Mouse (Mus musculus) gastrocnemius, postnatal 36 days (tissue): ENCODE results near the gene Fam166b. TPM values are rescaled to one million over a fixed set of nuclear protein-coding genes. Genes with fewer than 3 reads are reported as not detected.

Source experiments
- DNase-seq, 2 experiments: peaks; one replicate each; pipeline ENCODE4 v3.0.0; 2022
- intact Hi-C: fragments of 180-260 bp; cut with DNase I; formaldehyde crosslinking; loops from one replicate; pipeline ENCODE4 v1.15.1; 2025
- total RNA-seq, 2 experiments: library from RNA; stranded (reverse); gene quantifications; 2 replicates each; pipeline ENCODE4 v1.2.3; 2021

Fam166b gene
- total RNA-seq, 2 experiments from 2014 or later = not detected

- no peak for DNase-seq
- intact Hi-C loops = no loop called here
Measured at GRCm38 (mm10) chr4:43407071-43407920, 21.6 kb downstream of the Fam166b start.

DNA sequence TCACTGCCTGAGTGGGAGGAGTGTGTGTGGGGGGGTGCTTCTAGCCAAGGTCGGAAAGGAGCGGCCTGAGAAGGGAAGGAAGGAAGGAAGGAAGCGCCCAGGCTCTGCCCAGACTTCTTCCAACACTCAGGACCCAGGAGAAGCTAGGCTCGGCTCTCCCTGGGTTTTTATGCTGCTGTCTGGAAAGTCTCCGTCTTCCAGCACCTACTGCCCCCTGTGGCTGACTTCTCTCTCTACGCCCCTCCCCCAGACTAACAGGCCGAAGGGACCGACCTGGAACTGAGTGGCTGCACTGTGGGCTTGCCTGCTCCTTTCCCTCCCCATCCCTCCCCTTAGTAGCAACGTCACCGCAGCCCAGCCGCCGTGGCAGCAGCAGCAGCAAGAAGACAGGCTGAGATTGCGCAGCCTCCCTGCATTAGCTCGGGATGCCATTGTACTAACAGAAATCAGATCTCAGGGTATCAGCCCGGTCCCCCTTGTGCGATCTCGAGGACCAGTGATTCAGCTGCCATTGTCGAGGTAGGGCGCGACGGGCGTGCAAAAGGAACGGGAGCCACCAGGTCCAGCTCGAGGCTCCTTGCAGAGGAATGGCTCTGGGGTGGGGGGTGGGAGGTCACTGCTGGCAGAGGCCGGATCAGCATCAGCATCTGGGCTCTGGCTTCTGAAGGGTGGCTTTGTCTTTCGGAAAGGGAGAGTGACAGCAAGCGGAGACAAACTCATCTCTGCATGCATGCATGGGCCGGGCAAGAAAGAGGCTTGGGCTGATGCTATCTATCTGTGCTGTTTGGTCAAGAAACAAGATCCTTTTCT is 22.6 kb downstream of the Fam166b start:
- DNase-seq = peak; percentile 58 to 80
- intact Hi-C loops = no loop called here

- DNase-seq = no peak
- intact Hi-C loops = no loop called here
Measured at GRCm38 (mm10) chr4:43404697-43405096, 24.2 kb downstream of the Fam166b start.

DNA sequence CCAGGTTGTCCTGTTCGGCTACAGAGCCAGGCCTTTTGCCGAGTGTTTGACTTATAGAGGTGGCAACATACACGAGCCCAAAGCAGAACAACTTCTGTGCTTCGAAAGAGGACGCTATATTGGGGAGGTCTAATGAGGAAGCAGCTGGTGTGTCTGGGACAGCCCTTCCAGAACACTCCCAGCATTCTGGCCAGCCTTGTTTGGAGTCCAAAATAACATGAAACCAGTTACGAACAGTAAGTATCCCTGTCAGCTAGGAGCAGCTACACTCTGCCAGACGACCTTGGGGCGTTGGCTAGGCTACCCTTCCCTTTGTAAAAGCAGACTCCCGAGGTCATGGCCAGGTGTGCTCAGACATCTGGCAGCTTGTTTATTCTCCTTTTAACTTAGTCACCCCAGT is 26.7 kb downstream of the Fam166b start:
- intact Hi-C loops = no loop called here
- no peak for DNase-seq

- intact Hi-C loops = no loop called here
- DNase-seq = no peak
Measured at GRCm38 (mm10) chr4:43401486-43401885, 27.4 kb downstream of the Fam166b start.

GRCm38 (mm10) chr4:43400976-43401375 is 28.0 kb downstream of the Fam166b start:
- no peak for DNase-seq
- intact Hi-C loops = no loop called here

- DNase-seq = peak in 1 of 2 experiments; percentile 52
Measured at GRCm38 (mm10) chr4:43399391-43400131, 29.4 kb downstream of the Fam166b start.

DNA sequence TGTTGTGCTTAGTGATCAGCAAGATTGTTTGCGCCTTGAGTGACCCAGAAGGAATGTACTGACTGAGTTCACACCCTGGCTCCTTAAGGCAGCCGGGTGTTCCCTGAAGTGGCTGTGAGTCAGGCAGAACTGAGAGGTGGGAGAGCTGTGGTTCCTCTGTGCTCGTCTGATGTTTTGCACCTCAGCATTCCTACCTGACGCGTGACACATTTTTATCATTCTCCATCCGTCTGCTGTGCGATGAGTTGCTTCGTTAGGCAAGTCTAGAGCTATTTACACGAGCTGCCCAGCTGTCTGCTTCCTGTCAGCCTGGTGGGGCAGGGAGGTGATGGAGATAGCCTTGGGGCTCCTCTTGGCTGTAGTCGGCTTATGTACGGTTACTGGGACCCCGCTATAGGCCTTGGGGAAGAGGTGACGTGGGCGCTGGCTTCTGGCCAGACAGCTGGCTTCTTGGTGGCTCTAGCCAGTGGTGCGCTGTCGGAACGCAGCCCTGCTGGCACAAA is 30.1 kb downstream of the Fam166b start:
- DNase-seq = peak; percentile 61 to 63
- intact Hi-C loops = no loop called here

More at GRCm38 (mm10) chr4:43399391-43400131, 29.4 kb downstream of the Fam166b start:
- intact Hi-C loops = no loop called here

- intact Hi-C loops = no loop called here
Measured at GRCm38 (mm10) chr4:43398014-43398413, 30.9 kb downstream of the Fam166b start.

DNA sequence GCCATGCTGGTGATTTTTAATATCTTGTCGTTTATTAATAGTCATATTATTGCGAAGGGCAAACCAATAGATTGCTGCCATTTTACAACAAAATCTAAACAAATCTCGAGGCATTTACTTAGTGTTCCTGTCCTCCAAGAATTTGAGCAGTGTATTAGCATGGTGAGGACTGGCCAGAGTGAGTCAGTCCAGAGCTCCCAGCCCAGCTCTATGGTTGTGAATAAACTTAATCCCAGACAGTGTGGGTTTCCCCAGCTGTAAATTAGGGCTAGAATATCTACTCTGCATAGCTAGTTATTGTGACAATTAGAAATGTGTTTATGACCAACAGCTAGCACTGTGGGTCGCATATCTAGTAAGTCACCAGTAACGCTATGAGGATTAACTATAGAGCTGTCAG is 32.6 kb downstream of the Fam166b start:
- no peak for DNase-seq
- intact Hi-C loops = no loop called here

More at GRCm38 (mm10) chr4:43398014-43398413, 30.9 kb downstream of the Fam166b start:
- no peak for DNase-seq

DNA sequence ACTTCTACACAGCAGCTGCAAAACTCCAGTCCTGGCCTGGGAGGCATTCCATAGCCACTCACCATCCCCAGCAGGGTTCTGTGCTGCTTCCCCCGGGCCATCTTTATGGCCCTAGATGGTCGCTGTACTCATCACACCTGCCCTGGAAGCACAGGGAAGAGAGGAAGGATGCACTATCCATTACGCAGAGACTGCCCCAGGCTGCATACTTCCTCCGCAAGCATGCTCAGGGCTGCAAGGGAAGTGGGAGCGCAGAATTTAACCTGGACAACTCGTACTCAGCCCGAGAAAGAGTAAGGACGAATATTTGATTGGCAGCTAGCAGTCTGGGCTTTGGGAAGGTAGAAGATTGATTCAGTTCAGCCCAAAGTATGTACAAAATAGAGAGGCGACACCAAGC is 33.1 kb downstream of the Fam166b start:
- DNase-seq = no peak

GRCm38 (mm10) chr4:43395147-43395546 is 33.8 kb downstream of the Fam166b start:
- intact Hi-C loops = no loop called here
- DNase-seq = no peak

More for the DNA sequence above, 33.1 kb downstream of the Fam166b start:
- intact Hi-C loops = no loop called here

DNA sequence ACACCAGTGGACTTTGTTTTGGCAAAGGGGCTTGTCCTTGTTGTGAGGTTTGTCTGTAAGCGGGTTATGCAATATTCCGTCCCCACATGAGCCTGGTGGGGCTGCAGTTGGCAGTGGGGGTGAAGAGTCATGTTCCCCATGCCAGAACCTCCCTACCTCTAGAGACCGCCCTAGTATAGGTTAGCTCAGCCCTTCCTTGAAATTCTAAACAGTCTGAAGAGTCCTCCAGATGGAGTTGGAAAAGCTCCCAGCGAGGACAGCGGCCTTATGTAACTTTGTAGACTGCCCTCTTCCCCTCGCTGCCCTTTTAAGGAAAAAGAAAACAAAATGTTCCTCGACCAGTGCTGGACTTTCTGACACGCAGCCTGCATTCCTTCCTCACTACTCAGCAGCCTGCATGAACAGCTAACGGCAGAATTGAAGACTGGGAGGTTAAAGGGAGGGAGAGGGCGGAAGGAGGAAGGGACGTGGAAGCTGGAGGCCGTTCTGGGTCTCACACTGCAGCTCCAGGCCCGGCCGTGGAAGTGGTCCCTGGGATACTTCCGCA is 34.5 kb downstream of the Fam166b start:
- DNase-seq = peak; percentile 71 to 79
- intact Hi-C loops = no loop called here

DNA sequence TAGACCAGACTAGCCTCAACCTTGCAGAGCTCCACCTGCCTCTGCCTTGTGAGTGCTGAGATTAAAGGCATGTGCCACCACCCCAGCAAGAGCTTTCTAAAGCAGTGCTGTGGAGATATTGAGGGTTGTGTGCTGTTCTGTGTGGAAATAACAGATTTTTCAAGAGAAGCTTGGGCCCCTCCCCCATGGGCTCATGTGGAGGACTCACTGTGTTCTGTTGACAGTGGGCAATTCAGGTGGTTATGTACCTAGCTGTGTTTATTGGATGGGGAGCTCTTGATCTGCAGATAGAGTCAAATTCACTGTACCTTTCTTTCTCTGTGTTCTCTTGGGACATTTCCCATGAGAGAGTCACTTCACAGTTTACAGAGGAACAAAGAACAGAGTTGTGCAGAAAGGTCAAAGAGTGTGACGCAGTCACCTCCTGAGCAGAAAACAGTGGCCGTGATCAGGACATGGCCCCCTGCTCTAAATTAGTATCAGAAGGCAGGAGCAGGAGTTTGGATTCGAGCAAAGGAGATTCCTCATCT is 37.3 kb downstream of the Fam166b start:
- intact Hi-C loops = no loop called here
- DNase-seq = no peak

DNA sequence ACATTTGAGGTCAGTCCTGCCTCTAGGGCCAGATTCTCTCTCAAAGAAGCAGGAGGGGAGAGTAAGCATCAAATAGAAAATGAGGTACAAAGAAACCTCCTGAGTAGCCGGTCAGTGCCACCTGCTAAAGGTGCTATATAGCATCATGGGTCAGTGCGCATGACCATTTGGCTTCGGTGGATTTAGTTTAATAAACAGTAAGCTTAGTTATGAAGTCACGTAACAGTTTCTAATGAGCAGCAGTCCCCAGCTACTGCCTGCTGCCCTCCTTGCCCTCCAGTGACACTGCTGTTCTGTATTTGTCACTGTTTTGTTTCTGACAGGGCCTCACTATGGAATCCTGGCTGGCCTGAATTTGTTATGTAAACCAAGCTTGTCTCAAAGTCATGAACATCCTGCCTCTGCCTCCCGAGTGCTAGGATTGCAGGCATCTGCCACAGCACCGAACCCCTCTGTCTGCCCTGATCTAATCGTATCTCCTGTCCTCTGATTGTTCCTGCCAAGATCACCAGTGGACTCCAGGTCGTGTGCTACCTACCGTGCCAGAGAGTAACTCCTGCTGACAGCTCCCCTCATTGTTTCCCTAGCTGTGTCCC is 39.0 kb downstream of the Fam166b start:
- no peak for DNase-seq

DNA sequence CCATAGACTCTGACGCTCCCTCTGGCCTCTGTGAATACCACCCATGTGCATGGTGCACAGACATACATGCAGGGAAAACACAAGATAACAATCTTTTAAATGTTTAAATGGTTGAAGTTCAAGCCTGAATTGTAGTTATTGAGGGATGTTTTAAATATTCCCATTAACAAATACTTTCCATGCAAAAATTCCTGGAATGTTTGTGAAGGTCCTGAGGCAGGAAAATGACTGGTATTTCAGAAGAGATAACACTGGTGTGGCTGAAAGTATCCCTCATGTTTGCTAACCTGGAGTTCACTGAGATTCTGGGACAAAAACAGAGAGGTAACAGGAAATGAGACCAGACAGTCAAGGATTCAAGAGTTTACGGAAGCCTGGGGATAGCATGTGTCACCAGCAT is 39.5 kb downstream of the Fam166b start:
- DNase-seq = no peak
- intact Hi-C loops = no loop called here

More for the DNA sequence above, 39.0 kb downstream of the Fam166b start:
- intact Hi-C loops = no loop called here

DNA sequence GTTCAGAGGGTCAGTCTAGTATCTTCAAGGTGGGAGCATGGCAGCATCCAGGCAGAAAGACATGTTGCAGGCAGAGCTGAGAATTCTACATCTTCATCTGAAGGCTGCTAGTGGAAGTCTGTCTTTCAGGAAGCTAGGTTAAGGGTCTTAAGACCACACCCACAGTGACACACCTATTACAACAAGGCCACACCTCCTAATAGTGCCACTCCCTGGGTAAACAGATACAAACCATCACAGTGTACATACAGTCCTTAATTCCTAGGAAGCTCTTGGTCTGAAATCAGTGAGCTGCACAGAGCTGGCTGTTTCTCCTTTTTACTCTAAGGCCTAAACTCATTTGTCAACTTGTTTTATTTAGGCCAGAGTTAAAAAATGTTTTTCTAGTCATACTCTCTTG is 42.0 kb downstream of the Fam166b start:
- intact Hi-C loops = no loop called here
- DNase-seq = no peak

DNA sequence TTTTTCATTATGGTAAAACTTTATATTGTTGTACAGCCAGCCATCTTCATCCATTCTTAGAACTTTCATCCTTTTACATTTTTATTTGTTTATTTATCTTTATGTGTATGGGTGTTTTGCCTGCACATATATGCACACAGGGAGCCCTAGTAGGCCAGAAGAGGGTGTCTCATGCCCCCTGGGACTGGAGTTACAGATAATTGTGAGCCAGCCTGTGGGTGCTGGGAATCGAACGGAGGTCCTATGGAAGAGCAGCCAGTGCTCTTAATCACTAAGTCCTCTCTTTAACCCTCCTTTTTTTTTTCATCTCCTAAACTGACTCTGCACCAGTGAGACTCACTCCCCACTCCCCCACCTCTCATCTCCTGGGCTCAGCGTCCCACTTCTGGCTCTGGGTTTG is 44.4 kb downstream of the Fam166b start:
- intact Hi-C loops = no loop called here

GRCm38 (mm10) chr4:43384083-43384460 is 44.9 kb downstream of the Fam166b start:
- intact Hi-C loops = no loop called here
- DNase-seq = no peak

More for the DNA sequence above, 44.4 kb downstream of the Fam166b start:
- no peak for DNase-seq
